Mouse (Mus musculus): ENCODE measurements around the gene Gm49510.
A peak's percentile ranks its signal among the peaks of the same experiment; 100 is the strongest.

The Gm49510 gene

GRCm38 (mm10) chr15:78948152-78948725 is 48.8 kb downstream of the Gm49510 start:
- DNase-seq: no peak

DNA sequence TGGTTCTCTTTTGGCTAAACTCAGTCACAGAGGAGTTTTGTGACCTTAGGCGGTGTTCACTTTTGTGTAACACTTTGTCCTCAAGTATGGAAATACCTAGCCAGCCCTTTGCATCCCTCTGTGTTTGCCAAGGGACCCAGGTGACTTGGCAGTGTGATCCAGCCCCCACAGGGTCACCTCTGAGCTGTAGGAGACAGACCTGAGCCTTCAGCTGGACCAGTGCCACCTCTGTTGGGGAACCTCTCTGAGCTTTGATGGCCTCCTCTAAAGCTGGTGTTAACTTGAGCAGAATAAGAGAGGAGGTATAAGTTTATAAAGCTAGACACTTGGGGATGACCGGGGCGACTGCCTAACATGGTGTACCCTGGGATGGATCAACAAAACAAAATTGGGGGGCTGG is 49.4 kb downstream of the Gm49510 start:
- no peak for DNase-seq

DNA sequence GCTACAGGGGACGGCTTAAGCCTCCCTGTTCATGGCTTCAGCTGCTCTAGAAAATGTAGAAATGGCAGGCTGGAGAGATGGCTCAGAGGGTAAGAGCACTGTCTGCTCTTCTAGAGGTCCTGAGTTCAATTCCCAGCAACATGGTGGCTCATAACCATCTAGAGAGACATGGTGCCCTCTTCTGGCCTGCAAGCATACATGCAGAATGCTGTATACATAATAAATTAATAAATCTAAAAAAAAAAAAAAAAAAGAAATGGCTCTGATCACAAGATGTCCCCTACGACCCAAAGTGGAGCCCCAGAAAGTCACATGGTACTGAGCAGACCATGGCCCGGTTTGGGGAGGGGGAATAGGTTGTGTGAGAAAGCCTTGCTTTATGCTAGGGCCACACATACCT is 56.2 kb downstream of the Gm49510 start:
- DNase-seq: no peak

- no peak for DNase-seq
Measured at GRCm38 (mm10) chr15:78956351-78956750, 56.9 kb downstream of the Gm49510 start.

DNA sequence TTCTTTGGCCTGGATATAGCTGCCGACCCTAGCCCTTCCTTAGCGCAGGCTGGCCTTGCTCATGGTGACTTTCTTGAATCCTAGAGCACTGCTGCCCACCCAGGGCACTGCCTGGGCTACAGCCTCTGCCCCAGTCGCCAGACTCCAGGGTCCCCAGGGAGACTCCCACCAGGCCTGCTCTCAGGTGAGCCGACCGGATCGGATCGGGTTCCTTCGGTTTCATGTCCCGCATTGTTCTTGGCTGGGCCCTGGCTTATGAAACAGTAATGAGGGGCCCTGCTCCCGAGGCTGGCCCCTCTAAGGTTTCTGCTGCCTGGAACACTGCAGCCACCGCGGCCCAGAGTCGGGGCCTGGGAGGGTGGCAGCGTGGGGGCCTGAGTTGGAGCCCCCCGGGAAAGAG is 57.6 kb downstream of the Gm49510 start:
- DNase-seq: no peak

GRCm38 (mm10) chr15:78959537-78959936 is 60.1 kb downstream of the Gm49510 start:
- no peak for DNase-seq

GRCm38 (mm10) chr15:78960088-78960487 is 60.6 kb downstream of the Gm49510 start:
- DNase-seq: no peak

GRCm38 (mm10) chr15:78962885-78963284 is 63.4 kb downstream of the Gm49510 start:
- DNase-seq: peak in 1 of 2 experiments; percentile 20
